Mouse (Mus musculus): ENCODE data around the gene Sox8. TPM values are rescaled to one million over a fixed set of nuclear protein-coding genes. Genes with fewer than 3 reads are reported as not detected.

Gene Sox8
- polyA plus RNA-seq, 1 experiment from 2014 or later: 8.0 TPM

GRCm38 (mm10) chr17:25567261-25567660, 3.2 kb downstream of the Sox8 start:
- H3K27ac ChIP-seq (ENCODE audit: low read length): no peak overlapping the region
- H3K4me1 ChIP-seq (ENCODE audit: control insufficient read depth, insufficient read depth, low read length): 0 out of 2 replicates have a peak, but pooled peaks cover 7% of the 10 kb centered on the region
- 82% methylated on average over 13 of the region's 13 CpGs for WGBS
- H3K36me3 ChIP-seq (ENCODE audit: control insufficient read depth, insufficient read depth, low read length): no peaks in the 10 kb centered on the region
- no peak overlapping the region for H3K4me2 ChIP-seq (replicated peaks; ENCODE audit: low read depth, low read length)
- no peak overlapping the region for H3K4me3 ChIP-seq (ENCODE audit: low read depth, low read length)
- no peak overlapping the region for H3K9ac ChIP-seq (replicated peaks; ENCODE audit: low read depth, low read length)
- no peak for ATAC-seq (ENCODE audit: insufficient number of reproducible peaks, insufficient read depth, low FRiP score, low read depth)
- peaks cover 9% of the 10 kb centered on the region for H3K27me3 ChIP-seq (ENCODE audit: control insufficient read depth, insufficient read depth, low read length)
- H3K9me3 ChIP-seq (ENCODE audit: control insufficient read depth, low read depth, low read length): no peaks in the 10 kb centered on the region

GRCm38 (mm10) chr17:25565860-25566600, 4.5 kb downstream of the Sox8 start:
- no peak overlapping the region for H3K27ac ChIP-seq (ENCODE audit: low read length)

GRCm38 (mm10) chr17:25565244-25565643, 5.2 kb downstream of the Sox8 start:
- H3K36me3 ChIP-seq (ENCODE audit: control insufficient read depth, insufficient read depth, low read length): no peaks in the 10 kb centered on the region
- H3K4me1 ChIP-seq (ENCODE audit: control insufficient read depth, insufficient read depth, low read length): no peaks in the 10 kb centered on the region
- no peak overlapping the region for H3K4me2 ChIP-seq (replicated peaks; ENCODE audit: low read depth, low read length)
- WGBS: 23% methylated on average over 6 of the region's 6 CpGs
- no peaks in the 10 kb centered on the region for H3K9me3 ChIP-seq (ENCODE audit: control insufficient read depth, low read depth, low read length)
- H3K4me3 ChIP-seq (ENCODE audit: low read depth, low read length): no peak overlapping the region
- ATAC-seq (ENCODE audit: insufficient number of reproducible peaks, insufficient read depth, low FRiP score, low read depth): no peak; the same call in 1 of the 2 replicates
- peaks cover 9% of the 10 kb centered on the region for H3K27me3 ChIP-seq (ENCODE audit: control insufficient read depth, insufficient read depth, low read length)
- H3K9ac ChIP-seq (replicated peaks; ENCODE audit: low read depth, low read length): no peak overlapping the region
- H3K27ac ChIP-seq (ENCODE audit: low read length): no peak overlapping the region

More at GRCm38 (mm10) chr17:25565860-25566600, 4.5 kb downstream of the Sox8 start:
- 74% methylated on average over 17 of the region's 17 CpGs for WGBS
- H3K9me3 ChIP-seq (ENCODE audit: control insufficient read depth, low read depth, low read length): no peaks in the 10 kb centered on the region
- no peak overlapping the region for H3K9ac ChIP-seq (replicated peaks; ENCODE audit: low read depth, low read length)
- peaks cover 9% of the 10 kb centered on the region for H3K27me3 ChIP-seq (ENCODE audit: control insufficient read depth, insufficient read depth, low read length)
- no peak overlapping the region for H3K4me3 ChIP-seq (ENCODE audit: low read depth, low read length)
- H3K4me1 ChIP-seq (ENCODE audit: control insufficient read depth, insufficient read depth, low read length): 0 out of 2 replicates have a peak, but pooled peaks cover 2% of the 10 kb centered on the region
- no peak for ATAC-seq (ENCODE audit: insufficient number of reproducible peaks, insufficient read depth, low FRiP score, low read depth)
- no peak overlapping the region for H3K4me2 ChIP-seq (replicated peaks; ENCODE audit: low read depth, low read length)
- no peaks in the 10 kb centered on the region for H3K36me3 ChIP-seq (ENCODE audit: control insufficient read depth, insufficient read depth, low read length)

GRCm38 (mm10) chr17:25564481-25564880, 6.0 kb downstream of the Sox8 start:
- no peak overlapping the region for H3K4me3 ChIP-seq (ENCODE audit: low read depth, low read length)
- no peak overlapping the region for H3K9ac ChIP-seq (replicated peaks; ENCODE audit: low read depth, low read length)
- H3K9me3 ChIP-seq (ENCODE audit: control insufficient read depth, low read depth, low read length): no peaks in the 10 kb centered on the region
- 82% methylated on average over 5 of the region's 5 CpGs for WGBS
- H3K27me3 ChIP-seq (ENCODE audit: control insufficient read depth, insufficient read depth, low read length): peaks cover 9% of the 10 kb centered on the region
- no peak overlapping the region for H3K4me2 ChIP-seq (replicated peaks; ENCODE audit: low read depth, low read length)
- ATAC-seq (ENCODE audit: insufficient number of reproducible peaks, insufficient read depth, low FRiP score, low read depth): no peak
- no peaks in the 10 kb centered on the region for H3K4me1 ChIP-seq (ENCODE audit: control insufficient read depth, insufficient read depth, low read length)
- no peak overlapping the region for H3K27ac ChIP-seq (ENCODE audit: low read length)
- no peaks in the 10 kb centered on the region for H3K36me3 ChIP-seq (ENCODE audit: control insufficient read depth, insufficient read depth, low read length)

- Histone ChIP-seq H3K36me3 (ENCODE audit: control insufficient read depth, insufficient read depth, low read length) (no peaks in the 10 kb centered on the region), H3K27ac (ENCODE audit: low read length) (no peak overlapping the region), H3K4me1 (ENCODE audit: control insufficient read depth, insufficient read depth, low read length) (peaks cover 7% of the 10 kb centered on the region), H3K4me2 (replicated peaks; ENCODE audit: low read depth, low read length) (no peak overlapping the region), H3K27me3 (ENCODE audit: control insufficient read depth, insufficient read depth, low read length) (0 out of 2 replicates have a peak, but pooled peaks cover 2% of the 10 kb centered on the region), H3K9ac (replicated peaks; ENCODE audit: low read depth, low read length) (no peak overlapping the region), H3K9me3 (ENCODE audit: control insufficient read depth, low read depth, low read length) (no peaks in the 10 kb centered on the region), H3K4me3 (ENCODE audit: low read depth, low read length) (no peak overlapping the region)
- 80% methylated on average over 16 of the region's 16 CpGs for WGBS
- no peak for ATAC-seq (ENCODE audit: insufficient number of reproducible peaks, insufficient read depth, low FRiP score, low read depth)
Measured at GRCm38 (mm10) chr17:25561223-25562028, 9.1 kb downstream of the Sox8 start.

GRCm38 (mm10) chr17:25560554-25561222, 9.8 kb downstream of the Sox8 start:
- Histone ChIP-seq H3K4me2 (replicated peaks; ENCODE audit: low read depth, low read length) (no peak overlapping the region), H3K9me3 (ENCODE audit: control insufficient read depth, low read depth, low read length) (no peaks in the 10 kb centered on the region), H3K4me1 (ENCODE audit: control insufficient read depth, insufficient read depth, low read length) (peaks cover 11% of the 10 kb centered on the region), H3K27me3 (ENCODE audit: control insufficient read depth, insufficient read depth, low read length) (0 out of 2 replicates have a peak, but pooled peaks cover 2% of the 10 kb centered on the region), H3K4me3 (ENCODE audit: low read depth, low read length) (no peak overlapping the region), H3K36me3 (ENCODE audit: control insufficient read depth, insufficient read depth, low read length) (no peaks in the 10 kb centered on the region), H3K27ac (ENCODE audit: low read length) (no peak overlapping the region), H3K9ac (replicated peaks; ENCODE audit: low read depth, low read length) (no peak overlapping the region)
- WGBS: 65% methylated on average over 5 of the region's 5 CpGs
- ATAC-seq (ENCODE audit: insufficient number of reproducible peaks, insufficient read depth, low FRiP score, low read depth): no peak

- Histone ChIP-seq H3K4me2 (replicated peaks; ENCODE audit: low read depth, low read length) (no peak overlapping the region), H3K4me3 (ENCODE audit: low read depth, low read length) (no peak overlapping the region), H3K27ac (ENCODE audit: low read length) (no peak overlapping the region), H3K36me3 (ENCODE audit: control insufficient read depth, insufficient read depth, low read length) (no peaks in the 10 kb centered on the region), H3K9me3 (ENCODE audit: control insufficient read depth, low read depth, low read length) (no peaks in the 10 kb centered on the region), H3K9ac (replicated peaks; ENCODE audit: low read depth, low read length) (no peak overlapping the region), H3K4me1 (ENCODE audit: control insufficient read depth, insufficient read depth, low read length) (peaks cover 11% of the 10 kb centered on the region), H3K27me3 (ENCODE audit: control insufficient read depth, insufficient read depth, low read length) (0 out of 2 replicates have a peak, but pooled peaks cover 2% of the 10 kb centered on the region)
- WGBS: 46% methylated on average over 4 of the region's 4 CpGs
- no peak for ATAC-seq (ENCODE audit: insufficient number of reproducible peaks, insufficient read depth, low FRiP score, low read depth)
Measured at GRCm38 (mm10) chr17:25559634-25560033, 10.9 kb downstream of the Sox8 start.

Measured in stomach, embryonic 14.5 days (tissue).